Mouse (Mus musculus) ES-CJ7 (cell line): ENCODE data around the gene Wdr24.

Experiments used
- DNase-seq: peaks from one replicate; pipeline ENCODE4 v3.0.0; 2011; ENCODE audit warnings: low read depth, low spot score

The Wdr24 gene

DNA sequence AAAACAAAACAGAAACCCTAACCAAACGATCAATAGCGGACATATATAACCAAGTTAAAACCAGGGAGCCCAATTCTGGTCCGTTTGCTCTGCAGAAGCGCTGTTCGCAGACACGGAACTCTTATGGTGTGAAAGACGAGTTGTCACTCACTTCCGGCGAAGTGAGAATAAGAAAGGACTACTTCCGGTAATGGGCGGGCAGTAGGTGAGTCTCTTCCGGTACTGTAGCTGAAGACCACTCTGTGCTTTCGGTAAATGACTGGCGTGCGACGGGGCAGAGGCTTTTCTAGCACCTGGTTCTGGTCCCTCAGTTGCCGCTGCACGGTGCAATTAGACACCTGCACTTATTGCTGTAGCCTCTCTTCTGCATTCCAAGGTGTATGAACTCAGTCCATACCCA is at the start of gene Wdr24:
TSS of gene Wdr24 (plus strand) at position 176 of the 400 bp plus-strand sequence.
- DNase-seq = peak; percentile 95

- no peak for DNase-seq
Measured at GRCm38 (mm10) chr17:25775318-25776062, 47.9 kb upstream of the Wdr24 start.

- no peak for DNase-seq
Measured at GRCm38 (mm10) chr17:25777948-25778347, 45.5 kb upstream of the Wdr24 start.

DNA sequence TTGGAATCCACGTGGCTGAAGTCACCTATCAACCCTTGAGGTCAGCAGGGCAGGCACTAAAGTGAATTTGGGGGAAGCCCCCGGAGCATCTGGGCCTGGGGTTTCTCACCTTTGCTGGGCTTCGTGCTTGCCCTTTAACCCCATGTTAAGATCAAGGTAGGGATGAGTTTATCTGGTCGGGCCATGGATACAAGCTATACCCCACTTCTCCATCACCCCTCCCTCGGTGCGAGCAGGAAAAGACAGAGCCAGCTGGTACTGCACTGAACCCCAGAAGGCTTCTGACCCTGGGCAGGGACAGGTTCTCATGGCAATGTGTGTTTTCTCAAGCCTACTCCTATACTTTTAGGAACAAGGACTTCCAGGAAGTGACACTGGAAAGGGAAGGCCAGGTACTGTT is 42.1 kb upstream of the Wdr24 start:
- DNase-seq = no peak

GRCm38 (mm10) chr17:25783086-25783485 is 40.3 kb upstream of the Wdr24 start:
- DNase-seq = no peak

DNA sequence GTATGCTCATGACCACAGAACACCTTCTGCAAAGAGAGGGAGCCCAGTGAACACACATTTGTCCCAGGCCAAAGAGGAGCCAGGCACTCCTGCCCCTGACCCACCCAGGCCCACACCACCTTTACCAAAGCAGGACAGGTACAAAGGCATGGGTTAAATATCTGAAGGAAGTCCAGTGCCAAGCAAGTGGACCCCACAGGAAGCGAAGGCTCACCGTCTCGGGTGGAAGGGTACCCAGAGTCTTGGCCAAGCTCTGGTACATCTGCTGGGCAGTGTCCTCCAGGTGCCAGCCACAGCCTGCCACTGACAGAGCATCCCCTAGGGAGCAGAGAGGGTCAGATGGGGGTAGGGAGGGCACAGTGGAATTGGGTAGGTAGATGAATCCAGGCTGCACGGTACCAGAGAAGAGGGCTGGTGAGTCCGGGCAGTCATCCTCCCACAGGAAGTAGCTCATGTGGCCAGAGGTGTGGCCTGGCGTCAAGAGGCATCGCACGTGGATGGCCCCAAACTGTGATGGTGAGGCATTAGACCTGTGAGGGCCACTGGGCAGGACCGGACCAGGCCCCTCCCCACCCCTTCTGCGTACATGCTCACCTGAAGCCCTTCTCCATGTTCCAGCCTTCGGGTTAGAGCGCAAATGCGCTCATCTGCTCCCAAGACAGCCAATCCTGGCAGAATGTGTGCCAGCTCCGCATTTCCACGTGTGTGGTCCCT is 39.4 kb upstream of the Wdr24 start:
- no peak for DNase-seq

GRCm38 (mm10) chr17:25785281-25785745 is 38.1 kb upstream of the Wdr24 start, which contains the start of gene Haghl:
Haghl (minus strand) TSS chr17:25785673.
- DNase-seq = peak; percentile 97

DNA sequence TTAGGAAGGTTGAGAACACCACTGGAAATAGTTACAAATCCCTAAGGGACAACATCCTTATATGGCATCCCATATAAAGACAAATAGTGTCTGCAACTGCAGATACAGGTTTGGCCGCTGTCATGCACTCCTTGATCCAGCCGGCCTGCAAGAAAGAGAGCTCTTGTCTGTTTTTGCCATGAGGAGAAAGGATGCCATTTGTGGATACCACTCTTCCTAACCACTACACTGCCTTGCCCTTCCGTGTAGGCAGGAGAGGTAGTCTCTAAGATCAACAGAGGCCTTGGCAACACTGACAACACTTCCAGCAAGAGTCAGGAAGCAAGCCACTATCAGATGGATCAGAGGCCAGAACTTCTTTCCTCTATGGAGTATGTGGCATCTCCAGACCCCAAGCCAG is 37.1 kb upstream of the Wdr24 start, which contains the start of gene Ccdc78:
TSS of gene Ccdc78 (plus strand) at position 301 of the 400 bp plus-strand sequence.
- no peak for DNase-seq

DNA sequence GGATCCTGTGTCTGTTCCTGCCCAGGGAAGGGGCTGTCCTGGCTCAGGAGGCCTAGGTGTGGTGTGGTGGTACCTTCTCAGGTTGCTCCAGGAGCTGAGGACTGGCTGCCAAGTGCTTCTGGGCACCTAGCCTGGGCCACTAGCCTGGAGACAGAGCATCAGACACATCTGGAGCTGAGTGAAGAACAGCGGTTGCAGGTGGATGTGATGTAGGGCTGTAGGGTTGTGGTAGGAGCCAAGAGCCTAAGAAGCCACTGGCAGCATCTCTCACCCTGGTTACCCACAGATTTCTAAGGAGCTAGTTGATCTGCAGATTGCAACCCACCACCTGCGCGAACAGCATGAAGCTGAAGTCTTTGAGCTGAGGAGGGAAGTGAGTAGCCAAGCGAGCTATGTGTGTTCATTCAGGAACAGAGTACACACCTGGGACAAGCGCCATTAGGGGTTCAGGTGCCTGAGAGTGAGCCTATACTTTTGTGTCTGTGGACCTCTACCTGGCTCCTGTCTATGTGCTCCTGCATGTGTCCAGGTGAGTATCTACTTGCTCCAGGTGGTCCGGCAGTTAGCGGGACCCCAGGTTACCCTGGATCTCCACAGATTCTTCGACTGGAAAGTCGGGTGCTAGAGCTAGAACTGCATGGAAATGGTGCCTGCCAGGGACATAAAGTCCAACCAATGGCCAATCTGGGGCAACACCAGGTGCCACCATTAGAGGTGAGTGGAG is 36.5 kb upstream of the Wdr24 start:
- DNase-seq = no peak

- no peak for DNase-seq
Measured at GRCm38 (mm10) chr17:25791320-25791842, 32.0 kb upstream of the Wdr24 start.

DNA sequence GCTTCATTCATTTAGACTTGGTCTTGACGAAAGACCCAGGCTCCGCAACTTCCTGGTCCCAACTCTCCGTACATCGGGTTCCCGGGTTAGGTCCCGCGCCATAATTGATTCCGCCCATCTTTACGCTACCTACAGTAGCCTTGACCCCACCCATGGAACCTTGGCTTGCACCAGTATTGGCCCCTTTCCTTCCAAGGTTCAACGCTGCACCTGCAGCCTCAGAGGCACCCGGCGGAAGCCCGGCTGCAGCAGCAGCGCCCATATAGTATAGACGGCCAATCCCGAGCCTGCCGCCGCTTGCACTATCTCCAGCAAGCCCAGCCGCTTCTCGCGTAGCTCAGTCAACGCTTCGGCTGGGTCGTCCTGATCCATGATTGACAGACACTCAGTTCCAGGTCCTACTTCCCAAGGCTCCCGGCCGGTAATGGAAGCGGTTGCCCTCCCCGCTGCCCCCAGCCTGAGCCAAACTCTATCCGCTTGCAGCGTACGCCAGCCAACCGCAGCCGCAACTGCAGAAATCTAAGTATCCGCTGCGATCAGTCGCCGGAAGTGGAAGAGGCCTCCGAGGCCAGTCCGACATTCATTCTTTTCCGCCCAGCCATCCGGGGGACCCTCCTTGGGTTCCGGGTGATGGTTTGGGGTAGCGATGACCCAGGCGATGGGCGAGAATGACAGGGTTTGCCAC is 31.4 kb upstream of the Wdr24 start:
- peak; percentile 75 for DNase-seq

GRCm38 (mm10) chr17:25792615-25793014 is 30.8 kb upstream of the Wdr24 start, which contains the start of gene Fam173a:
Fam173a (minus strand) TSS chr17:25792901.
- no peak for DNase-seq

DNA sequence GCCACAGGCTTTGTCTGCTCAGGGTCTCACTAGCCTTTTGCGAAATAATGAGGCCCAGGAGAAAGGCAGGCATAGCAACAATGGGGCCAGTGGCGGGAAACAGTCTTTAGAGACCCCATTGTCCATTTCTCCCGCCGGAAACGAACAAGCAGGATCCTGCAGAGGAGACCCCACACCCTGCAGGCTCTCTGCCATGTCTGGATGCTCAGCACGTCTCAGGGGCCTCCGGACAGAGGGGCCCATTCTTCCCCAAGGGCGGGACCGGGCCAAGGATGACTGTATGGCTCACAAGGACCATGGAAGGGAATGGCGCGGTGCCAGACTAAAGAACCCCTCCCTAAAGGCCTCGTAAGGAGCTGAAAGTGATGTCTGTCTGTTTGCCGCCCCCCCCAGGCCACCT is 29.2 kb upstream of the Wdr24 start:
- DNase-seq = no peak

- DNase-seq = no peak
Measured at GRCm38 (mm10) chr17:25794998-25795397, 28.4 kb upstream of the Wdr24 start.

- no peak for DNase-seq
Measured at GRCm38 (mm10) chr17:25795609-25796092, 27.8 kb upstream of the Wdr24 start, which contains the start of gene AC134908.4. AC134908.4 (minus strand) TSS chr17:25795659.

- DNase-seq = no peak
Measured at GRCm38 (mm10) chr17:25796211-25796771, 27.1 kb upstream of the Wdr24 start.

DNA sequence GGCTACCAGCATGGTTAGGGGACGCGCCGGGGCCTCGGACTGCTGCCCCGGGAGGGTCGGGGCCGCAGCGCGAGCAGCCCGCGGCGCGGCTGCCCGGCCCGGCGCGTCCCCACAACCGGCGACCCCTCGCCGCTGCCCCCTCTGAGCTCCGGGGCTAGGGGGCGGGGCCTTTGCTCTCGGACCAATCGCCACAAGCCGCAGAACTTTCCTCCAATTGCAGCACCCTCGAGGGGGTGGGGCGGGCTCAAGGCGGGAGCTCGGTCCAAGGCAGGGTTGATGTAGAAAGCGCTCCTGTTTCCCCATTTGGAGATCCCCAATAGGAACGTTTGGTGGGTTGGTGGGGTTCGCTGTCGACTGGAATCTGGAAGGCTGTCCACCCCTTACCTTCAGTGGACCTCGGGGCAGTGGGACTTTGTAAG is 26.5 kb upstream of the Wdr24 start, which contains the start of gene Metrn:
TSS of gene Metrn (minus strand) at position 186 of the 419 bp plus-strand sequence.
- DNase-seq = peak; percentile 84

DNA sequence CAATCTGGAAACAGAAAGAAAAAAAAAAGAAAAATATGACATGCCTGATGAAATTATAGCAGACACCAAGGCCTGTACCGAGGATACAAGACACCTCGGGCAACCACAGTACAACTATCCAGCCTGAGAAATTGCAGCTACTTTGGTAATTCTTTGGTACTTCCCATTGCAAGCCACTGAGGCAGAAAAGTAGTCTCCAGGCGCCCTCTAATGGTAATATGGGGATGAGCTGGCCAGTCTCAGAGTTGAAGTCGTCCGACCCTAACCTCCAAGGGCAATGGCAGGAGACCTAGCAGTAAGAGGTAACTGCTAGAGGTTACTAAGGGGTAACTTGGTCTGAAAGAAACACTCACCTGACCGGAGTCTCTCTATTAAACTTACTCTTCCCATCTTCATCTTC is 22.4 kb upstream of the Wdr24 start:
- DNase-seq = peak; percentile 79

DNA sequence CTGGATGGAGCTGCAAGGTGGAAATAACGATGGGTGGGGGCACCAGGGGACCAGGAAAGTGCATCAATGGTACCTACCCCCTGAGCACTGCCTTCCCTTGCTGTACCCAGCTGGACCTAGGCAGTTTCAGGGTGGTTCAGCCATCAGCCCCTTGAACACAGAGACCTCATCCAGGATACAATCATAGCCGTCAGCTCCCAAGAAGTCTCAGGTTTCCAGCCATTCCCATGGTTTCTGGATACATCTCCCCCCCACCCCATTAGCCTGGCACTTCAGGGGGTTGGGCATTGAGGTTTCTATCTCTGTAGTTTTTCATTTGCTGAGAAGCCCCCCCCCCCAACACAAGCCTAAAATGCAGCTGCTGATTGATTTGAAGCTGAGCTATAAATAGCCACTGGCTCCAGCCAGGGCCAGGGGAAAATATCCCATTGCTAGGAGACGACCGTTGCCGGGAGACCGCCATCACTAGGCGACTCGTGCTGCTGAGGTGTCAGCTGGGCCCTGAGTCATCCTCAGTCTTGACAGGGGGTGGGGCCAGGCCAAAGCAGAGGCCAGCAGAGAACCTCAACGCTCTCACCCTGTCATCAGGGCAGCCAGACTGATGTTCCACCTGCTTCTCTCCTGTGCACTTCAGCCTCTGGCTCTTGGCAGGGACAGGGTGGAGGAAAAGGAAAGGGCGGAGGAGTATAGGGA is 20.5 kb upstream of the Wdr24 start:
- peak; percentile 33 for DNase-seq

- DNase-seq = no peak
Measured at GRCm38 (mm10) chr17:25806507-25806906, 16.9 kb upstream of the Wdr24 start.
